Mouse (Mus musculus): ENCODE data around the gene I830077J02Rik.

Gene I830077J02Rik

DNA sequence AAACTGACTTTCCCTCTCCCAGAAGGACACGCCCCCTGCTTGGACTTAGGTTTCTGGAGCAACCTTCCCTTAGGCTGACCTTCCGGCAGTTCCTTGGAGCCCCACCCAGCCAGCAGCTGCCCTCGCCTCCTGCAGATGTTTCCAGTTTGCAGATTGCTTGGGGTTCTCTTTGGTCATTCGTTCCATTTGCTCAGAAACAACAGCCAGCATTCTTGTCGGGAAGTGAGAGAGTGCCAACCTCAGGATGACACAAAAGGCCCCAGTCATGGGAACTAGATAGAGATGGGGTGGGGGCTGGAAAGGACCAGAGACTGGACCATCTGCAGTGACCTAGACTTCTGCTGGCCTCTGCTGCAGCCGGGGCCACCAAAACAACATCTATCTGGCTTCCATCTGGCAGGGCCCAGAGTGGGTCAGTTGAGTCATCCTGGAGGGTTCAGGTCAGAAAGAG is 38.5 kb downstream of the I830077J02Rik start:
- peak; percentile 31 for DNase-seq (ENCODE audit: low read depth, low spot score)

DNA sequence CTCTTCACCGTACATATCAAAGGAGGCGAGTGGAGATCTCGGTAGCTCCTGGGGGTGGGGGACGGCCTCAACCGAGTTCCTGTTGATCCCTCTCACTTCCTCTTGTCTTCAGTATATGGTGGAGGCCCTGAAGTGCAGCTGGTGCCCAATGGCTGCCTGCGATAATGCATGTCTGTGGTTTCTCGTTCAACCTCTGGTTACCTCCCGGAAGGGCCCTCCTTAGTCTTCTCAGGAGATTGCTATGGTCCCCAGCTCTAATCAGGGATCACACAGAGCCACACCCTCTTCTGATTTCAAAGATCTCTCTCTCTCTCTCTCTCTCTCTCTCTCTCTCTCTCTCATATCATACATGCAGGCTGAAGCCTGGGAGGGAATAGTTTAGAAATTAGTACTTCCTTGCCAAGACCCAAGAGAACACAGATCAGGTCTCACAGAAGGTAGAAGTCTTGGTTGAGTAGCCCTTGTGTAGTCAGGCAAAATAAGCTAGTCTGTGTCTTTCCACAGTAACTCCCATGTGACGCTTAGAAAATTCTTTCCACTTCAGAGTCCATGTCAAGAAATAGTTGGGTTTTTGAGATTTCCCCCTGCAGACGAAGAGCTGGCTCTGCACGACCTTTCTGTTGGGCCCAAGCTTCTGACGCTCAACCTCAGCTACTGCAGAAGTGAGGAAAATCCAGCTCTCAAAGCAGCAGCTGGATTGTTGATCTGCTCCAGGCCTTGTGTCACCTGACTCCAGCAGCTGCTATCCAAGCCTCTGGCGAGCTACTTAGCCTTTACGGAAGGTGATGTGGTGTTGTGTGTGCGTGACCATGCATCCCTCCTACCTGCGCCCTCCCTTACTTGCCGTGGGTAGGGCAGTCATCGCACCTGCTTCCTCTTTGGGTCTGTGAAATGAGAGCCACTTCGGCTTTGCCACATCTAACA is 39.6 kb downstream of the I830077J02Rik start:
- peak; percentile 88 for DNase-seq (ENCODE audit: low read depth, low spot score)

DNA sequence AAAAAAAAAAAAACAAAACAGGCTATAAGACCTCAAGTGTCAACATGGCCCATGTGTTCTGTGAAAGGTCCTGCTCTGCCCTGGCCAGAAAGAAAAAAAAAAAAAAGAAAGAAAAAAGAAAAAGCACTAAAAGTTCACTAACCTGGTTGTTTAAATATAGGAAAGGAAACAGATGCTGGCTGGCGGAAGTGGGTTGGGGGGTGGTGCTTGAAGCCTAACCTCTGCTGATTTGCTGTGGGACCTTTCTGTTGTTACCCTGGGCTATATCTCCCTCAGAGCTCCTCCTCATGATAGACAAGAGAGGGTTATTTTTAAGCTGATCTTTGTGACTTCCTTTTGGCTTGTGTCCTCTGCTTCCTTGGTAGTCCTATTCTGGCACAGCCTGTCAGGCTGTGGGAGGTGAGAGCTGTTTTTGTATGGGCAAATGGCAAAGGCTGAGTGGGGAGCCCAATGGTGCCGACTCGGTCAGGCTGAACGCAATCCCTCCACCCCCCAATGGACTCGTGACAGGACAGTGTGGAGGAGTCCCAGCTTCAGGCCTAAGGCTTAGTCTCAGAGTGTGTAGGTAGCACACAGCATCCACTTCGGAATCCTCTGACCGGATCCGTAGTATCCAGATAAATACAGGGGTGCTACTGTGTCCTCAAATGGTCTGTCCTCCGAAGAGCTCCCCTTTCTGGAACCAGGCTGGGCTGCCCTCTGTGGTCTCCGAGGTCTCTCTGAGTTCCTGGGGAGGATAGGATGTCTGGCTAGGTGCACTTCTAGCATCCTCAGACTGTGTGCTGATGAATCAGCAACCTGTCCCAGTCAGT is 40.5 kb downstream of the I830077J02Rik start:
- peak; percentile 87 for DNase-seq (ENCODE audit: low read depth, low spot score)

DNA sequence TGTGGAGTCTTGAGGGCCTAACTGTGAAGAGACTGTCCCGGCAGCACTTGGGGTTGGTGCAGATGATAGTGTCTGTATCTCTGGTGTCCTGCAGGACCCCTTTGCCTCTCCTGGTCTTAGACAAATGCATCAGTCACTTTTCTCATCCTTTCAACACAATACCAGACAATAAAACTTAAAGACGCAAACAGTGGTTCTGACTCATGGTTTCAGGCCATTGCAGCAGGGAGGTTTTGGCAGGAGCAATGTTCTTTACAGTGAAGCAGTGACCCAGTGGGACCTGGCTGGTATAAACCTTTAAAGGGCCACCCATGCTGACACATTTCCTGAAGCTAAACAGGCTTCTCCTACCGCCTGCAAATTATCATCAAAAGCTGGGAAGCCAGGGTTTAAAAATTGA is 41.3 kb downstream of the I830077J02Rik start:
- DNase-seq (ENCODE audit: low read depth, low spot score), result no peak

DNA sequence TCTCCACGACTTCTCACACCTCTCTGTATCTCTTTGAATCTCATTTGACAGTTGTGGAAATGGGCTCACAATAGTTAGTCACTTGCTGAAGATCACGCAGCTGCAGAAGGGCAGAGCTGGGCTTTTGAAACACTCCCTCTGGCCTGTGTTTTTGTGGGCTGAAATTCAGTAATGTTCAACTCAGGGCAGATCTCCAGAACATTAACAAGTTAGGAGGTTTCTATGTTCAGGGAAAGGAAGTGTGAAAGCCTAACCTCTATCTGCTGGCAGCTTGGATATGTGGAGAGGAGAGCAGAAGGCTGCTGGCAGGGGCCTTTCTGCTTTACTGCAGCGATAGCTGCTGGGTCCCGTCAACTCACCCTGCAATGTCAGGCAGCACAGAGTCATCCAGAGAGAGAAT is 42.2 kb downstream of the I830077J02Rik start:
- DNase-seq (ENCODE audit: low read depth, low spot score), result no peak

DNA sequence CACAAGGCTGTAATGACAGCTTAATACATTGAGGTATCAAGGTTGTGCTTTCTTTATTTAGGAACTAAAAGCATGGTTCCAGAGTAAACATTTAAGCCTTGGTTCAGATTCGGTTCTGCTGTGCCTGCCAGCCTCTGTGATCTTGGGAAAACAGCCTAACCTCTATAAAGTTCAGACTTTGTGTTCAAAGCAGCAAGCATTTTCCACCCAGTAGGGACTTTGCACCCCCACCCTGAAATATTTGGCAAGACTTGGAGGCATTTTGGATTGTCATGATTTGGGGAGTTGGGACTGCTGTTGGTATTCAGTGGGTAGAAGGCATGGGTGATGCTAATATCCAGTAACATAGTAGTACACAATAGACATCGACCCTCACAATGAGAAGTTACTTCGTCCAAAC is 43.5 kb downstream of the I830077J02Rik start:
- DNase-seq (ENCODE audit: low read depth, low spot score), result no peak

DNA sequence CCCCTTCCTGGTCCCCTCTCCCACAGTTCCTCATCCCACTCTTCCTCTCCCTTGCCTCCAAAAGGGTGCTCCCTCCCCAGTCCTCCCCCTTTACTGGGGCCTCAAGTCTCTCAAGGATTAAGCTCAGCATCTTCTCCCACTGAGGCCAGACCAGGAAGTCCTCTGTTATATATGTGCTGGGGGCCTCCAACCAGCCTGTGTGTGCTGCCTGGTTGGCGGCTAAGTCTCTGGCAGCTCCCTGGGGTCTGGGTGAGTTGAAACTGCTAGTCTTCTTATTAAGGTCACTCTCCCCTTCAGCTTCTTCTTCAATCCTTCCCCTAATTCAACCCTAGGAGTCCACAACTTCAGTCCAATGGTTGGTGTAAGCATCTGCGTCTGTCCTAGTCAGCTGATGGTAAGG is 49.4 kb downstream of the I830077J02Rik start:
- DNase-seq (ENCODE audit: low read depth, low spot score), result no peak

DNA sequence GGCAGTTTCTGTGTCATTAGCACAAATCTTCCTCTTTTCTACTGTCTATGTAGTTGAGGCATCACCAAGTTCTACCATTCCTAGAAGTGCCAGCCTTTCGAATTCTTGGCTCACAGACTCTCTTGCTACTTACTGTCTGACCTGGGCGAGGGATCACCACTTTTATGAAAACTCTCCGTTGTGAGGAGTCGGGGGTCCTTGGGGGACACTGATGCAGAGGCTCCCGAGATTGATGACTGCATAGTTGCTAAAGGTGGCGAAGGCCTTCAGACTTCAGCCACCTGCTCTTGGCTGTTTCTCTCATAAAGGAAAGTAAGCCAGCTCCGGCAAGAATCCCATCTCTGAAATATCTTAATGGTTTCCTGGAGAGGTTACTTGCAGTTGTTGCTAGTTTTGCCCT is 50.4 kb downstream of the I830077J02Rik start:
- DNase-seq (ENCODE audit: low read depth, low spot score), result no peak

DNA sequence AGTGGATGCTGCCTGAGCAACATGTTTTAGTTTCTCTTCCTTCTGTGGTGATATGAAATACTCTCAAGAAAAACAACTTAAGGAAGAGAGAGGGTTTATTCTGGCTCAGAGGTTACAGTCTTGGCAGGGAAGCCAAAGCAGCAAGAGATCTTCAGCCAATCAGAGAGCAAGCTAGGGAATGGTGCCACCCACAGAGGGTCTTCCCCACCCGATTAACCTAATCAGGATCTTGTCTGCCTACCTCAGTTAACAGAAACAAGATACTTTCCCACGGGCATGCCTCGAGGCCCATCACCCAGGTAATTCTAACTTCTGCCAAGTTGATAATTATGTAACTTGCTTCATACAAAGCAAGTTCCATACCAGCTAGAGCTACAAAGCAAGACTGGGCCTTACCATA is 52.0 kb downstream of the I830077J02Rik start:
- no peak for DNase-seq (ENCODE audit: low read depth, low spot score)

DNA sequence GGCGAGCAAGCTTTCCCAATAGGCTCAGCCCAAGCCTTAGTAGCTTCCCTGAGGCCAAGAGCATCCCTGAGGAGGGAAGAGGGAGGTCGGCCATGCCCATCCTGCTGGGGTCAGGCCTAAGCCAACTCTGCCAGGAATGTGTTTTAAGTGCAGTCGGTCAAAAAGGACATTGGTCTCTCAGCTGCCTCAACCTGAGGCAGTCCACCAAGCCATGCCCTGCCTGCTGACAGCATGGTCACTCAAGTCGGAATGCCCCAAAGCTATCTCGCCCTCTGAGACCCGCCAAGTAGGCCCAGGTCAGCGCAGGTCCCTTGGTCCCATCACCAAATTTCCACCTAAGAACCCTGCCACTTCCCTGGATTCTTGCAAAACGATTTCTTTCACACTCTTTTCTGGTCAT is 53.7 kb downstream of the I830077J02Rik start:
- no peak for DNase-seq (ENCODE audit: low read depth, low spot score)

DNA sequence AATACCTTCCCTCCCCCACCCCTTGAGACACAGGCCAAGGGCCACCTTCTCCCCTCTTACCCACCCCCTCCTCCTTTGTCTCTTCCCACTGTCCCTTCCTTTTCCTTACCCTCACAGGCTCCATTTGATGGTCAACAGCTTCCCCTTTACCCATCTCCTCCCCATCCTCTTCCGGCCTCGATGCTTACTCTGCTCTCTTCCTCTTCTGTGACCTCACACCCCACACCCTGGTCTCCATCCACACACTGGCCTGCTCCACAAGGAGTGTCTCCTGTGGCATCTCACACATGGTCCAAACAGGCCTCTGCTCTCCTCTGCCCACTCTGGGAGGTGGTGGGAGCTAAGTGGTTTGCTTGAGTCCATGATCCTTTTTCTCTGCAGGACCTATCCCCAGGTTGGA is 54.5 kb downstream of the I830077J02Rik start:
- DNase-seq (ENCODE audit: low read depth, low spot score), result no peak

DNA sequence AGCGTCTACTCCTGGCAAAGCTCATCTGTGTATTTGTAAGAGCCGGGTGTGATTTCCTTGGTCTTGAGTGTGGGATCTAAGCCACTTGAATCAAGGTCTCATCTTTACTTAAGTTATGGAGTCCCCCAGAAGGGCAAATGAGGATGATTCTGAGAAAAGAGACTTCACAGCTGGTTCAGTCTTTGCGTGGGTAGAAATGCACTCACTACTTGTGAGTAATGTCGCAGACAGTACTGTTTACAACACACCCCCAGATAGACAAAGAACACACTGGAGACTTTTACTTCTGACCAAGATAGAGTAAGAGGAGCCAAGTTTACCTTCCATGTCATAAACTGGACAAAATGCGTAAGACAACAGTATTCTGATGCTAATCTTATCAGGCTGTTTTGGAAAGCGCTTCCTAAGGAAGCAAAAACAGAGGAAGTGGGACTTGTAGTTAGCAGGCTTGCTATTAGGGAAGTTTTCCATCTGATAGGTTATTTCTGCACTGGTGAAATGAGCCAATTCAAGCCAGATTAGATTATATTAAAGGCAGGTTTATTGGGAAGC is 55.1 kb downstream of the I830077J02Rik start:
- DNase-seq (ENCODE audit: low read depth, low spot score), result no peak

DNA sequence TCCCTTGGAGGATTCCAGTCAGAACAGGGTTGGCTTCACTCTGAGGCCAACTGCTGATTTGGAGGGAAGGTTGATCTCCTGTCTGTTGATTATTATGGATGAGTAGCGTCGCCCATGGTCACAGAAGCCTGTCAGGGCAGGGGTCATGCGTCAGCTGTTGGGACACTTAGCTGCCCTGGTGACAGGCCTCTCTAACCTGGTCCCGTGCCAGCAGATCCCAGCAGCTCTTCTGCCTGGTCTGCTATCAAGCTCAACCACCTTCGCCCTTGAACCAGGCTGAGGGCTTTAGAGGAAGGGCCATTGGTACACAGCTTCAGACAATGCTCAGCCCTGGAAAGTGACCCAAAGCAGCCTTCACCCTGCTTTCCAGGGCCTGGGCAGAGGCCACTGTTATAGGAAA is 56.4 kb downstream of the I830077J02Rik start:
- DNase-seq (ENCODE audit: low read depth, low spot score), result no peak

All from CD4-positive helper T cell, adult 2 months (primary cell).